Comparison of ENCODE assay signal across 20 mouse cellular contexts in the genomic region with DNA sequence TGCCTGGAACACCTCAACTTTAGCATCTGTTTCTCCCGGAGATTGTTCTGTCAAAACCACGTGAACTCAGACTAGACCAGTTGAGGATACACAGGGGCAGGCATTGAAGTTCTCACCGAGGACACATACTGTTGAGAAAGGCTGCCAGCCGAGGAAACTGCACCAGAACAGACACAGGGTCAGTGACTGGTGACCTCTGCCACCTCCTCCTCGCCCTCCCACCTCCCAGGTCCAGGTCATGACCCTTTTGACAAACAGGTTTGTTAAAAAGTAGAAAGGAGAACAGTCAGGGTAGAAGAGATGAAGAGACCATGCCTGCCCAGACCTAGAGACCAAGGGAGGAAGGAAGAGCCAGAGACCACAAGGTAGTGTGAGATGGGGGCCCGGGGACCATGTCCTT.
"Had no signal": no experiment of that assay in that cellular context is flagged by ENCODE, and none has a peak within 500 bp of the region (broad histone marks: within the 10 kb centered on the region; RNA-seq: fewer than 3 reads in every experiment).

No protein-coding gene starts in this region.

- DNase-seq: kidney, adult 2 months; kidney, postnatal 25 days; layer of hippocampus, postnatal 36 days; right cerebral cortex, adult 18-20 months; right cerebral cortex, postnatal 14 days; right cerebral cortex, postnatal 4 days; thymus, adult 2 months; thymus, postnatal 14 days; thymus, postnatal 4 days had no signal

- H3K36me3 ChIP-seq: limb, embryonic 12.5 days; limb, embryonic 15.5 days; neural tube, embryonic 12.5 days; neural tube, embryonic 15.5 days had no signal

- ATAC-seq: intestine, postnatal 0 days; lung, postnatal 0 days had no signal

- H3K9ac ChIP-seq: limb, embryonic 12.5 days; limb, embryonic 15.5 days; lung, embryonic 14.5 days; neural tube, embryonic 12.5 days; neural tube, embryonic 15.5 days had no signal

- H3K9me3 ChIP-seq: limb, embryonic 12.5 days; limb, embryonic 15.5 days; neural tube, embryonic 12.5 days; neural tube, embryonic 15.5 days had no signal

- H3K4me1 ChIP-seq: limb, embryonic 12.5 days; limb, embryonic 15.5 days; neural tube, embryonic 12.5 days; neural tube, embryonic 15.5 days had no signal

- H3K4me2 ChIP-seq: limb, embryonic 12.5 days; limb, embryonic 15.5 days; lung, embryonic 14.5 days; neural tube, embryonic 12.5 days; neural tube, embryonic 15.5 days had no signal

- H3K27ac ChIP-seq: kidney, postnatal 0 days; left cerebral cortex, adult 2 months; limb, embryonic 12.5 days; limb, embryonic 15.5 days; macrophage; neural tube, embryonic 12.5 days; neural tube, embryonic 15.5 days; stomach, postnatal 0 days had no signal

- H3K4me3 ChIP-seq: left cerebral cortex, adult 2 months; limb, embryonic 12.5 days; limb, embryonic 15.5 days; neural tube, embryonic 12.5 days; neural tube, embryonic 15.5 days had no signal
